Mouse (Mus musculus) cortical plate, adult 2 months (tissue): ENCODE measurements around the gene Cilp2.

ENCODE experiments used
- CTCF ChIP-seq: fragments of 200-500 bp; IDR thresholded peaks from 2 replicates; pipeline ENCODE4 v1.5.1; 2011; ENCODE audit warnings: mild to moderate bottlenecking, control low read depth, low read length; ENCODE audit not compliant: insufficient read depth; ENCODE audit errors: extremely low read depth
- POLR2A ChIP-seq: fragments of 200-500 bp; IDR thresholded peaks from 2 replicates; pipeline ENCODE4 v1.6.1; 2011; ENCODE audit warnings: mild to moderate bottlenecking, low read length, control low read depth; ENCODE audit not compliant: insufficient read depth; ENCODE audit errors: extremely low read depth

DNA sequence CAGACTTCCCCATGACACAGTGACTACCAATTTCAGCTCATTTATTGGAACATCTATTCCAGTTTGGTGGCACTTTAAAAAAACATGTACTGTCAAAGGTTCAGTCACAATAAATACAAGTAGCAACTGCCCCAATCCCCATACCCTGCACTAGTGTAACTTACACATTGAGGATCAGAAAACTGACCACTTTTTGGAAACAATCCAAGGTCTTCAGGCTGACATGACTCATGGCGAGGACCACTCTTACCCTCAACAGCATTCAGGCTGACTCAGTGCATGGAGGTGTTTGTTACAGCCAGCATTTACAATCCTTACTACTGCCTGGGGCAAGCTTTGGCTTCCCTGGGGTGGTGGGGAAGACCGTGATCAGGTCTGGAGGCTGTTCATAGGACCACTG is 19.6 kb upstream of the Cilp2 start:
- TF ChIP-seq CTCF (no peak), POLR2A (no peak)
